Mouse (Mus musculus): ENCODE data around the gene Nos3.
A peak's percentile ranks its signal among the peaks of the same experiment; 100 is the strongest.

The Nos3 gene

DNA sequence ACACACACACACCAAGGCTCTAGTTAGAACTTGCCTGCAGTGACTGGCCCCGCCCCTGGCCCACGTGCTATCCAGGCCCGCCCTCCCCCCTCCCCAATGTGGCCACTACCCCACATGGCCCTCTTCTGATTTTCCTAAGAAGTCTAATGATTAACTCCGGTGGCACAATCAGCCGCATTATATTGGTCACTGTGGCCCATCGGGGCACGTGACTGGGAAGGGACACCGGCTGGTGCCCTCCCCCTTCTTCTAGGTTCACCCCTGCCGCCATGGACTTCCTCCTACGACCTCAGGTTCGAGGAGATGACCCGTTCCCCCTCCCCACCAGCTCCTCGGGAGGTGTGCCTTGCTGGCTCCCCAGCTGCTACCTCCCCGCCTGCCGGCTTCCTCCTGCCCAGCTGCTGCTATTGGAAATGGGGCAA, 63.4 kb downstream of the Nos3 start:
- DNase-seq = peak; percentile 75 to 84

DNA sequence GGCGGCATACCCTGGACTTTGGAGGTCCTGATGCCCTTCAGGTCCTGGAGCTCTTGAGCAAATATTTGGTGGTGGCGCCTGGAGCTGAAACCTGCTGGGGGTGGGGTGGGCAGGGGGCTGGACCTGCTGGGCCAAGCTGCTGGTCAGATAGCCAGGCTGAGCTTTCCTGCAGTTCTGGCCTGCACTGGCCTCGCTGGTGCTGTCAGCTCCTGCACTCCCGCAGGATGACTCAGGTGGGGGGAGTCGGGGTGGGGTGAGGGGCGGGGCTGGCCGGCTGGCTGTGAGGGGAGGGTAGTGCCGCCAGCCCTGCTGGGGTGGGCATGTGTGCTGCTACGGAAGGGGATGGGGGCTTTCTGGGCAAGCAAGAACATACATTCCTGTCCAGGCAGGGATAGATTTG, 64.0 kb downstream of the Nos3 start:
- DNase-seq = peak in 1 of 2 experiments; percentile 45

DNA sequence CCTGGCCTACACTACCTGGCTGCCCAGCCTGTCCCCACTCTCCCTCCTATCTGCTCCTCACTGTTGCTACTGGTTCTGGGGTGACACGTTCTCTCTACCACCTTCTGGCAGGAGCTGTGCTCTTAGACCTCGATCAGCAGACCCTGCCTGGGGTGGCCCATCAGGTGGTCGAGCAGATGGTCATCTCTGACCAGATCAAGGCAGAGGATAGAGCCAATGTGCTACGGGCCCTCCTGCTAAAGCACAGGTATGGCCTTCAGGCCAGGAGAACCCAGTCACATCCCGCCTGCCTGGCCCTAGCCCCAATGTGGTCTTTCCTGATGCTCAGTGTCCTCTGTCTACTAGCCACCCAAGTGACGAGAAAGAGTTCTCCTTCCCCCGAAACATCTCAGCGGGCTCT, 69.4 kb downstream of the Nos3 start:
- no peak for DNase-seq
